Mouse (Mus musculus): ENCODE measurements at regions not wholly inside any gene's neighbourhood (a gene's known extent, or its start where the extent isn't known, plus 50 kb on each side); places are given as distances from the start of the nearest gene placed in this dataset.

DNA sequence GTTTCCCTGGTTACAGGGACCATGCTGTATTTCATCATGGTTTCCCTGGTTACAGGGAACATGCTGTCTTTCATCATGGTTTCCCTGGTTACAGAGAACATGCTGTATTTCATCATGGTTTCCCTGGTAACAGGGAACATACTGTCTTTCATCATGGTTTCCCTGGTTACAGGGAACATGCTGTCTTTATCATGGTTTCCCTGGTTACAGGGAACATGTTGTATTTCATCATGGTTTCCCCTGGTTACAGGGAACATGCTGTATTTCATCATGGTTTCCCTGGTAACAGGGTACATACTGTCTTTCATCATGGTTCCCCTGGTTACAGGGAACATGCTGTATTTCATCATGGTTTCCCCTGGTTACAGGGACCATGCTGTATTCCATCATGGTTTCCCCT, 1579.5 kb downstream of the 4930444P10Rik start:
- no peak for DNase-seq (ENCODE audit: low spot score in 2 of 2)

DNA sequence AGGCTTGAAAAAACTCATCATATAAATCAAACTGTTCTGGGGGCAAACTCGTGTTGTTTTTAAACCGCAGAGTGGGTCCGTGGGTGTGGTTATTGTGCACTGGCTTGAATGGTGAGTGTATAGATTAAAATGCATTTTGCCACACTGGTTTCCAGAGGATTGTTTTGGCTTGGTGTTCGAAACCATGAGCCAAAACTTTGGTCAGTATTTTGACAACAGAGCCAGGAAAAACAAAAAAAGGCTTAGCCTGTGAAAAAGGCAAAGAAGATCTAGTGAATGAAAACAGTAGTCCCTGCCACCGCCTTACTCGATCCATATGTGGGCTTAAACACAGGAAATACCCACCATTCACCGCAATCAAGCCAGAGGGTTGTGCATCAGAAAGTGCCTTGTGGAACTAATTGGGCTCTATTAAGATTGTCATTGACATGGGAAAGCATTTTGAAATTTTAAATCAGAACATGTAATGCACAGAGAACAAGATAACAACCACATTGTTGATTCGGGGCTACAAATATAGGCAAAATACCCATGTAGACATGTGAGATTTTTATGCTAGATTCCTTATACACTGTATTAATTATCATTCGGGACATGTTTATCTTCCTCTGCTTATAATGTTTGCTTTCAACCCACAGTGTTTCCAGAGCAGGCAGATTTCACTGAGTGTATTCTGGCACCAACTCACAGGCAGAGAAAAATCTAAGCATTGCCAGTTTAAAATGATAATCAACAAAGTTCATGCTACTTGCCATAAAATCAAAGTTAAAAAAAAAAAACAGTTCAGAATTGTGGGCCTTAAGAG, 1580.4 kb downstream of the 4930444P10Rik start:
- DNase-seq (ENCODE audit: low spot score in 2 of 2), result no peak

DNA sequence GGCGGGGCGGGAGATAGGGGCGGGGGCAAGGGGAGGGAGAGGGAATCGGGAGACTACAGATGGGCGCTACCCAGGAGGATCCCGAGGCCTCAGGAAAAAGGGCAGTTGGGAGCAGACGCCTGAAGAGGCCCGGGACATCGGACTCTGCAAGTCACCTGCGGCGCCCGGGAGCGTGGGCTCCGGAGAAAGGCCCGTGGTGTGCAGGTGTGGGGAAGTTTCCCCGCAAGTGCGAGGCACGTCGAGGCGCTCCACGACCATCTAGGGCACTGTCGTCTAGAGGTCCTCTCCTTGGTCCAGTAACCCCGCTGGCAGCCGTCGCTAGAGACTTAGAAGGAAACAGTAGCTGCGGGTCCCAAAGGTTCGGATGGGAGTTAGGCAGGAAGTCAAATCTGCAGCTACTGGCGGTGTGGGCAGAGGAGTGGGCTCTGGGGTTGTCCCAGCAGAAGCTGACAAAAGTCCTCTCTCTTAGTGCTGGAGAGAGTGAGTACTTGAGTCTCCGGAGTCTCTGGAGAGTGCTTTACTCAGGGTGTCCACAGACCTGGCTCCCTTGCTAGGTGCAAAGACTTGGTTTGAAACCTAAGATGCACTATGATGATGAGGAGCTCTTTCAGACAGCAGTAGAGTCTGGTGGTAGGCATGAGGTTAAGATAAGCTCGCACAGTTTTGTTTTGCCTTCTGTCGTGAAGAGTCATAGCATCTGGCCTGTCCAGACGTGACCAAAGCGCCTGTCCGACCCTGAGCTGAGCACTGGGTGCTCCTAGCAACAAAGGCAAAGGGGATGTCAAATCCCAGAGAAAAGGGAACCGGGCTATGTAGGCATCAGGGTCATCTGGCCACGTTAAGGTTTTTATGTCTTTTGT, 1586.1 kb downstream of the 4930444P10Rik start:
- peak in 1 of 2 experiments; percentile 11 for DNase-seq (ENCODE audit: low spot score in 2 of 2)

DNA sequence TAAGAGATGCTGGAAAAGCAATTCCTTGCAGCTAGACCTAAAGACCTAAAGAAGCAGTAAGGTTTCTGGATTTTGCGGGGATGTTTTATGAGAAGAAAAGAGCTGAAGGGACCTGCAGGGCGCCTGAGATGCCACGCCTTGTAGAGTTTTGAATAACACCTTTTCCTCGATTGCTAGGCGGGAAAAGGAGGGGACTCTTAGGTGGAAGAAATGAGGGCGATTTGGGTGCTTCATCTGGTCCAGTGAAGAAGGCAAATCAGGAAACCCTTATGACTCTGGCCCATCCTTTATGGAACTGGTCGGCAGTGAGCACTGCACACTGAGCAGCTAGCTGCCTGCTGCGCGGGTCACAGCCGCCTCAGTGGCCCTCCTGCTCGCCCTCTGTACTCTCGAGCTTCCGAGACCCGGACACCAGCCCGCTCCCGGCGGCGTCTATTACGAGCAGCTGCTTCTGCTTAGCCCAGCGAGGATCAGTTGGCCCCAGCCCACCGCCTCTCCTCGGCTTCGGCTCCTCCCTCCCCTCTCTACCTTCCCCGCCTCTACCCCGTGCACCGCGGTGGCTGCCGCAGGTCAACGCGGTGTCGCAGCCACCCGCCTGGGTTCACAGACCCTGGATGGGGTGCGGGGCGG, 1586.8 kb downstream of the 4930444P10Rik start:
- DNase-seq (ENCODE audit: low spot score in 2 of 2), result peak; percentile 21 to 48

DNA sequence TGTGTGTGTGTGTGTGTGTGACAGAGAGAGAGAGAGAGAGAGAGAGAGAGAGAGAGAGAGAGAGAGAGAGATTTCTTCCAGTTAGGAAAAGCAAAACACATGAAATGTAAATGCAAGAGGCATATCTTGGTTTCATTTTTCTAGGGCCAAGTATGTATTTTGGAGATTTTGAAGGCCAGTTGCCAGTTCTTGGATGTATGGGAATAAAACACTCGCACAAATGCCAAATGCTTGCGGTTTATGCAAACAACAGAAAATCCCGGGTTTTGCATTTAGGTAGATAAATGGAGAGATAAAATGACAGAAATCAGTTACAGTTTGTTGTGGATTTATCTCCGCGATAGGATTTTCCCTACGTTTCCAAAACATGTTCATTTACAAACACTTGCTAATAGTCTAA, 1587.4 kb downstream of the 4930444P10Rik start:
- DNase-seq (ENCODE audit: low spot score in 2 of 2), result no peak

DNA sequence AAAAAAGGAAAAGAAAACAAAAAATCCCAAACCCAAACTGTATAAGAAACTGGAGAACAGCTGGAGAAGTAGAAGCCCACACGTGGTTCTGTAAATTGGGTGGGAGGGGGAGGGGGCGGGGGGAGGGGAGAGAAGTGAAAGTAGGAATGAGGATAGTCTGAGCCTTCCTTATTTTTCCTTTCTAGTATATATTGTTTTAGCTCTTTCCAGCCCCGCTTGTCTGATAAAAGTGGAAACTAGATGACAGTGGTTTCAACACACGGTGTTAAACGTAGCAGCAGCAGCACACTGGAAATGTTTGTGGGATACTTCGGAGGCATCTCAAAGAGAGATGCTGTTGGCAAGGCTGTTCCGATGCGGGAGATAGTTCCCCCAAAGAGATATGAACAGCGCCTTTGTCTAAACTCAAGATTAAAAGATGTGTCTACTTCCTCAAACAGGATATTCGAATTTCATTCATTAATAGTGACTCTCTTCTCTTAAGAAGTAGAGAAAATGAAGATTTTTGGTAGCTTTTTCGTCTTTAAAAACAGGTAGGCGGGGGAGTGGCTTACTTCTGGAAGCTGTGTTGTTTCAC, 1588.3 kb downstream of the 4930444P10Rik start:
- peak in 1 of 2 experiments; percentile 13 for DNase-seq (ENCODE audit: low spot score in 2 of 2)

DNA sequence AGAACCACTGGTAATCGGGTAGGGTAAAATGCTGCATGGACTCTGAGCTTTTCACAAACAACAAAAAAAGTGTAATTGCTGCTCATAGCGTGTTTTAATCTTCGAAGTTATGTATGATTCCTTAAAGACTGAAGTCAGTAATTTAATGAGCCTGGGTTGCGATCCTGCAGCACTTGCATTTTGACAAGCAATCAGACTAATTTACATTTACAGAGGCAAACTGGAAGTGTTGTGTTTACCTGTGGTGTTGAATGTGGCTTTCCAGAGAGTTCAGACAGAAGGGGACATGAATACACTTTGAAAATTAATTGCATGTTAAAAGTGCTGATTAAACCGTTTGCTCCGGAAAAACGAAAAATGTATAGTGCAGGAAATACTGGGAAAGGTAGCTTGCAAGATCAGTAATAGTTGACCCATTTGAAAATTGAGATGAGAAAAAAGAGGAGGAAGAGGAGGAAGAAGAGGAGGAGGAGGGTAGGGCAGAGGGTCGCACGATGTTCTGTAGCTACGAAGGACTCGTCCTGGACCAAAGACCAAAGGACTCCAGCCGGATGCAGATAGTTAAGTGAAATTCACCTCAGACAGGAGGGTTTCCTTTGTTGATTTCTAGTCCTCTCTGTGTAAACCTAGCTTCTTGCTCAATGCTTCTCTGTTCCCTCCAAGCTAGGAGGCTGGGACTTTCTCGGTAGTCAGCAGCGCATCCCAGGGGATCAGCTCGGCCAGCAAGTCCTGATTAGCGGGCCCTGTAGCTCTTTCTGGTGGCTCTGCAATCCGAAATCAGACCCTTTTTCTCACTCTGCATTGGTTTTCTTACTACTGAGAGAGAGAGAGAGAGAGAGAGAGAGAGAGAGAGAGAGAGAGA, 1589.0 kb downstream of the 4930444P10Rik start:
- DNase-seq (ENCODE audit: low spot score in 2 of 2), result peak; percentile 23 to 29

DNA sequence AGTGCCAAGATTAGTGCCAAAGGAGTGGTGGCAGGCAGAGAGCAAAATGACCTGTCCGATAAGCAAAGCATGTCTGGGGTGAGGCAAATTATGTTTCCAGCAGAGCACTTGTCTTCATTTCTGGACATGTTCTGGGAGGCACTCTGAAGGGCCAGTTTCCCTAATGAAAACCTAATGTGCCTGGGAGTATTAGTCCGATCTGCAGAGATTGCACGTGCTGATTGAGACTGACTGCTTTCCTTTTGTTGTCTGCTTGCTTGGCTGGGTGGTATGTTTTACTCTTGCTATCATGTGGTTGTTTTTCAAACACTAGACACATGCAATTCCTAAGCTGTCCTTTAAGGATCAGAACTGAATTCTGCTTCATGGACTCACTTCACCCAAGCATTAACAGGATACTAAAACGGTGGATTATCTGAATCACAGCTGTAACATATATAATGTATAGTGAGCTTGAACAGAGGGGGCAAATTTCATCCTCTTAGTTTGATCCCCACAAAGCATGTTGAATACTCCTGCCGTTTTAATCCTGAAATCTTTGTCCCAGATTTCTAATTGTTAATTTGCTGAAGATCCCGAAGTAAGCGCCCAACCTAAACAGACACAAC, 1589.8 kb downstream of the 4930444P10Rik start:
- DNase-seq (ENCODE audit: low spot score in 2 of 2), result no peak

DNA sequence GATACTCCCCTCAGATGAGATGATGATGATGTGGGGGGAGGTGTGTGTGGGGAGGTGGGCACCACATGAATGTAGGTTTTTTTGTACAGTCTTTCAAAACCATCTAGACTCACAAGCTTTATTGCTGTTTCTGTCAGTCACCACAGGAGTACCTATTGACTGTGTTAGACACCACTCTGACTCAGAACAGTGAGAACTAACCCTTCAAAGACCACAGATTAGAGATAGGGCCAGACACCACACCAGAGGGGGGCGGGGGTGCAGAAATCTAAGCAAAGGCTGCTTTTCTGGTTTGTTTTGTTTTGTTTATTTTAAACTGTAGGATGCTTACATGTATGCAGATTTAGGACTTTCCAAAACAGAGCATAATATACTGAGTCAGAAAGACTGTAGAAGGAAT, 1594.0 kb downstream of the 4930444P10Rik start:
- no peak for DNase-seq (ENCODE audit: low spot score in 2 of 2)

DNA sequence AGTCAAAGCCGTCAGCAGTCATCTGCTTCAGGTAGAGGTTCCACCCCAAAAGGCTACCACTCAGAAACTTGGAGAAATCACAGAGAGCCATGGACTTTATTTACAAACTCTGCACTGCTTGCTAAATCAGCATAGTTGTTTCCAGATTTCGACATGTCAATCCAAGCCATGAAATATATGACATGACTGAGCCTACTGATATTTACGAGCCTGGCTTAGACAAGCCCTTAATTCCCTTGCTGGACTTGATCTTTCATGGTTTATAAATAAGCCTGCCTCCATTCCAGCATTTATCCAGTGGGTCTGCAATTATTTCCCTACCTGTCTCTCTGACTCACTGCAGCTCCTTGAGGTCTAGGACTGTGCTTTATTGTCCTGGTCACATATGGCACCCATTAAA, 1603.1 kb downstream of the 4930444P10Rik start:
- DNase-seq (ENCODE audit: low spot score in 2 of 2), result no peak

DNA sequence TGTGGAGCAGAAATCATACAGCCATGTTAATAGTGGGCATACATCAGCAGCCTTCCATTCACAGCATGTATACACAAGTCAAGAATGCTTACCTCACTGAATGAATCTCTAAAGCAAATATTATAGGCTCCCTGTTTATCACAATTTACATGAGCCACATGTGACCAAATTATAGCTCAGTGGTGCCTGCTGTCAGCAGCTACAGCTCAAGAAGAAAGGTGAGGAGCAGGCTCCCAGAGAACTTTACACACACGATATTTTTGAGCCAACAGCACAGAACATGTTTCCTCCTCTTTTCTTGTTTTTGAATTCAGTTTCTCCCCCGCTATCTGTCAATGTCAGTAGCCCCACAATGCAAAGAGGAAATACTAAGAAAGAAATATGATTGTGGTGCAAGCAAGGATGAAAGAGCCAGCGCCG, 1605.4 kb downstream of the 4930444P10Rik start:
- no peak for DNase-seq (ENCODE audit: low spot score in 2 of 2)

DNA sequence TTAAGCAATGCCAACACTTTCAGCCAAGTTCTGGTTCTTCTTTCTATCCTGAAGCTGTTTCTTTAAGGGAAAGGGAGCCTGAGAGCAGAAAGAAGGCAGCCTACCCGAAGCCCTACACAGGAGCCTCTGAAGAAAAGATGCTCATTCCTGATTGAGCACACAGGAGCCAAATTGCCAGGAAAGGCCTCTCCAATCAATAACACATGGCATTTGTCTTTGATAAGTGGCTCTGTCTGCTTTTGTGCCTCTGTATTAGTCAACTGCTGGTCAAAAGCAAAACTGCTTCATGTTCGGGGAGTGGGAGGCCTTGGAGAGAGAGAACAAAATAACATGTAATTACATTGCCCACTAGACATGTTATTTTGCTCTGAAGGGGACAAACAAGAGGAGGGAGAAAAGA, 1607.4 kb downstream of the 4930444P10Rik start:
- no peak for DNase-seq (ENCODE audit: low spot score in 2 of 2)

DNA sequence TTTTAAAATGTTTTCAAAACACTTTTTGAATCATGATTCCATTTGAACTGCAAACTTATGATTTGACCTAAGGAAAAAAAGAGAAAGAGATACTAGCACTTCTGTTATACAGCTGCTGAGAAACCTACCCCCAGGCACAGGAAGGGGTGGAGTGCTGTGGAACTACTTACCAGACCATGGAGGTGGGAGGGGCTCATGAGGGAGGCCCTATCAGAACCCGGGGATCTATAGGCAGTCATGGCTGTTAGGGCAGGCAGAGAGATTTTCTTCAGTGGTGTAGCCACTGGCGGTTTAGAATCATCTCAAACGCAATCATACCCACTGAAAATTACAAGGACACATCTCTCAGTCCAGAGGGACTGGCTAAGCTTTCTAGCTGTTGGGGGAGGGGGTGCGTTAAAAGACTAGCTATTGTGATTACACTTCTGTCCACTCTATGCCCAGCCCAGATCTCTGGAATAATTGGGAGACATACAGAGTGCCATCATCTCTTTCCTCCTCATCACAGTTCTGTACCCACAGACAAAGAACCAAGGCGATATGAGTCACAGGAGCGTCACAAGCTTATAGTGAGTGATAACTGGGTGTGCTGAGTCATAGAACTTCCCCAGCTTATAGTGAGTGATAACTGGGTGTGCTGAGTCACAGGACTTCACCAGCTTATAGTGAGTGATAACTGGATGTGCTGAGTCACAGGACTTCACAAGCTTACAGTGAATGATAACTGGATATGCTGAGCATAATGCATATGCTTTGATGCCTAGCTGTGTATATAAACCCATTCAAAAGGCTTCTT, 1608.8 kb downstream of the 4930444P10Rik start:
- DNase-seq (ENCODE audit: low spot score in 2 of 2), result no peak

DNA sequence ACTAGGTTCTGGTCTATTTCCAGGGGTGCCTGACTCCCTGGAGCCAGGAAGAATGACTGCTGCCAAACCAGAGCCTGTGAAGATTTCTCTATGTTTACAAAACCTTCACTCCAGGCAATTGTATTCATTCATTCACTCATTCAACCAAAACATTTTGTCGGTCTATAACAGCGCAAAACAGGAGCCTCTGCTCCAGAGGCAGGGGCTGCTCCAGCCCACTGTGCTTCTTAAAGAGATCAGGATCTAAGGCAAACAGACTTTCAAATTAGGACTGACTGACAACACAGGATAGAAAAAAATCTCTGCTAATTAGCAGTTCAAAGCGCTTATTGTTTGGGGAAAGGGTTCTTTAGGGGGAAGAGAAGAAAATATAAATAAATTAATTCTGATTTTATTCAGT, 1620.8 kb downstream of the 4930444P10Rik start:
- no peak for DNase-seq (ENCODE audit: low spot score in 2 of 2)

DNA sequence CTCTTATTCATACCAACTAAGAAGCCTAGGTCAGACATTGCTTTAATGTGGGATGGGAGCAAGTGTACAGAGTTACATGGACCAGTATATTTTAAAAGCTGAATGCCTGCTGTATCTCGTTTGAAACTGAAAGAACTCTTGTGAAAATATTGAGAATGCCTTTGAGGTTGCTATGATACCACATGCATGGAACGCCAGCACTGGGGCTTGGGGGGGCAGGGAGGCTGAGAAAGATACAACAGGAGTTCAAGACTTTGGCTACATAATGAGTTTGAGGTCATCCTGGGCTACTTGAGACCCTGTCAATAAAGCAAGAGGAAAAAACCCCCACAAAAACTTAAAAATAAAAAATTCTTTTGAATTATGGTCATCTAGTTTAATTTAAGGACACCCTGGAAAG, 1621.6 kb downstream of the 4930444P10Rik start:
- DNase-seq (ENCODE audit: low spot score in 2 of 2), result no peak

DNA sequence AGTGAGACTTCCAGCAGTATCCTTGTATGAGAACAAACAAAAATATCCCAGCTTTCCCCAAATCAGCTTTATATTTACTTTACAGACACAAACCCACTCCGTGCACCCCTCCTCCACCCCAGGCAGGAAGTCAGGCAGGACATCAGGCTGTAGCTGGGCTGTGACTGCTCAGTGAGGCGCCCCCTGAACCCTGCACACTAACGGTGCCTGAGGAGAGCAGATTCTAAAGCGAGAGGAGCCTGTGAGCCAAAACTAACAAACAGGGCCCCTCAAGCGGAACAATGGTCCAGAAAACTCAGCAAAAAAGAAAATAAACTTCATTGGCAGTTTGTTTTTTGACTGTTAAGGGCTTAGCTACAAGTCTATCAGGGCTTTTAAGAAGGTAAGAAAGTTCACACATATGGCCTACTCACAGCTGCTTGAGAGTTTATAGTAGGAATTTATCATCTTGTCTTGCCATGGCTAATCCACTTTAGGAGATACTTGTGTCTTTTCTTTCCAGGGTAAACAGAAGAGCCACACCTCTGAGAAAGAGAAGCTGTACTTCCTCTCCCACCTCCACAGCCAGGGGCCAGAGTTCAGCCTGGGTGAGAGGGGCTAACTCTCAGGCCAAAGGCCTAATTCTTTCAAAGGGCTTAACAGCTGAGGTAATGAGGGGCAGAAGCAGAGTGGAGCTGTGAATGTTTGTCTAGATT, 1628.2 kb downstream of the 4930444P10Rik start:
- no peak for DNase-seq (ENCODE audit: low spot score in 2 of 2)

DNA sequence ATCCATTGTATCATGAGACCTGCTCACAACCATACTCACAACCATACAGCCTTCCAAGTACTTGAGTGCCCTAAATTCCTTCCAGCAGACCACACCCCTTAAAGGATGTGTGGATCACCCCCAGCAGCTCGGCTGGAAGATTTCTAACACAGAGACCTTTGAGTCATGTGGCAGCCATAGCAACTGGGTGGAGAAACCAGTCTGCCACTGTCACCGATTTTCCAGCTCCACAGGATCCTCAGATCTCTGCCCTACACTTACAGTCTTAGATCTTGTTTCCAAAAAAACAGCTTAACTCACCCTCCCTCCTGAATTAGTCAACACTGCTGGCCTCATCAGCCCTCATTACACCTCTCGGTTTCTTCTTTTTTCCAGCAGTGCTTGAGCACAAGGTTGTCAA, 1630.6 kb downstream of the 4930444P10Rik start:
- DNase-seq (ENCODE audit: low spot score in 2 of 2), result no peak

DNA sequence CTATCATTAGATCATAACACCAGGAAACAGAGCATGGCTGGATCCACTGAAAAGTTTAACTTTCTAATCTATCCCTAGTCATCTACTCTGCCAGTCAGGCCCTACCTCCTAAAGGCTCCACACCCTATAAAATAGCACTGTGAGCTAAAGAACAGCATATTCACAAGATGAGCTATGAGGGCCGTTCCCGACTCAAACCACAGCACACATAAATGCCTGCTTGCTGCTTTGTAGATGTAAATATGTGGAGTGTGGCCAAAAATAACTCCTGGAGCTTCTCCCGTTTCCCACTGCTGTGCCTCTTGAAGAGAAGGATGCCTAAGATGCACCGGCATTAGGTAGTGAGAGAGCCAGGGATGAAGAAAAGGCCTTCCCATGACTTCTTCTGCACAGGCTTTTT, 1632.3 kb downstream of the 4930444P10Rik start:
- DNase-seq (ENCODE audit: low spot score in 2 of 2), result no peak

DNA sequence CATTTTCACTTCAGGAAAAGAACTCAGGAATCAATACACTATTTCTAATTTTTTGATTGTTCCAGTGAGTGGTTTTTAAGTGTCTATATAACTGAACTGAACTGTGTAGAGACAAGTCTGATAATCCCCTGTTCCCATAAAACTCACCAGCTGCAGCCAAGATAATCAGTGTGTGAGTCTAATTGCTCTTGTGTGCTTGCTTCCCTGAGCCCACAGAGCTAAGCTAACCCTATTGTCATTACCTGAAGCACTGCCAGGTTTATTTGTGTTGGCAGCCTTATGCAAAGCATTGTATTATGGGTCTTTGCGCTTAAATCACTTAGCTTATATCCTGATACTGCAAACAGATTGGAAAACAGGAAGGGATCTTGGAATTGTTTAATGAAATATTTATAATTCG, 1663.8 kb downstream of the 4930444P10Rik start:
- no peak for DNase-seq (ENCODE audit: low spot score in 2 of 2)

Measured in layer of hippocampus, postnatal 10 days (tissue).